Mouse (Mus musculus): ENCODE results near the gene Olfr267.

Gene Olfr267

DNA sequence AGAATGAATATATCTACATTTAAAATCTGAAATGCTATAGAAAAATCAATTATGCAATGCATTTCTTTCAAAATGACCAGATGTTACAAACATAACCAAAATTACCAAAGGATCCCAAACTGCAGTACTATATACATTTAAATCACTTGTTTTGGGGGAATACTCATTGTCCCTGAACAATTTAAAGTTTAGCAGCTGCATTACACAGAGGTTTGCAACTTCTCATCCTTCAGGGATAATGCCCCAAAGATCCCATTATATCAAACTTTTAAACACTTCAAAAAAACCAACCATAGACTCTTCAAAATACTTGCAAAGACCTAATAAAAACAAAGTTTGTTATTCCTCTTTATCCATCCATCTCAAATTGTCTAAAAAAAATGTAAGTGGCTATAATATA is at the start of gene Olfr267:
Gene Olfr267 (minus strand): TSS at position 101 of the 400 bp plus-strand sequence.
- in situ Hi-C loops (cut with MboI; ENCODE audit: low sequenced_read_pairs) = no loop called here

DNA sequence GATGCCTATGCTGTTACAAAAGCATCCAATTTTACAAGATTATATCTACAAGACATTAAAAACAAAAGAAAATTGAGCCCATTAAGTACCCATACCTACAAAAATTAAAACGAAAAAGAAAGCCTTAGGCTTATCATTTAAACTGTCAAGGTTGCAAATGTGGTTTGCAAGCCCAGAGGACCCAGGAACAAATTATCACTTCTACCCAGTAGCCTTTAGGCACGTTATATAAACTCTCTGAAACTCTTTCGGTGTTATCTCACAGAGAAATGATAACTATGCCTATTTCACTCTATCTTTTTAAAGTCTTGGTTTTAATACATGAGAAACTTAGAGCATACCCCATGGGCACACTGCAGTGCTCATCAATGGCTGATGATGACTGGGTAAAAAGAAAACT is 45.4 kb upstream of the Olfr267 start:
- in situ Hi-C loops (cut with MboI; ENCODE audit: low sequenced_read_pairs) = no loop called here

DNA sequence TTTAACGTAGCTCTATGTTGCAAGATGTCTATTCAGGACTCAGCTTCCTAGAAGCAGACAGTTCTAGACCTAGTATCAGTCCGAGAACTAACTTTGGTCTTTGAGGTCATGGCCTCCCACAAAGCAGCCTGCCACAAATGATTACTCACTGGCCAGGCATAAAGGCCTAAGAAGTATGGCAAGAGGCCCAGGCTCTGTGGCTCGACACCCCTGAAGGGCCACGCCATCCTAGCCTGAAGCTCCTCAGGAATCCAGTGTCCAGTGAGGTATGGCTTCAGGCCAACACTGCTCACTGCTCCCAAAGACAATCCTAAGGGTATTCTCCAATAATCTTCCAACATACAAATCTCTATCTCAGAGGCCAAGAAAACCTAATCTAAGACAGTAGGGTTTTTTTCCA is 38.4 kb upstream of the Olfr267 start:
- in situ Hi-C loops (cut with MboI; ENCODE audit: low sequenced_read_pairs) = no loop called here

DNA sequence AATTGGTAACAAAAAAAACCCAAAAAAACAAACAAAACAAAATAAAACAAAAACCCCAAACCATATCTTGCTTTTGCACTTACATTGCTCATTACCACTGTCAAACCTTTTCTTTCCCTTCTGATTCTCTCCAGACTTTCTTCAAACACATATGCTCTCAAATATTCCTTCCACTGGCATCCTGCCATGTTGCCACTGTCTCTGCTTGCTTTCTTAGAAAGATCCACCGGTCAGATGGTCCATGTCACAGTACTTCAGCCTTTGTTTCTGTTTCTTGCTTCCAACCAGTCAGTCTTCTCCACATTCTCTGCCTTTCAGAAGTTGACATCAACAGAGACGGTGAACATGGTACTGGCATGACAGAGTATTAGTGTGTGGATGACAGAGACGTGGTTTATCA is 857 bp downstream of the Olfr267 start:
- in situ Hi-C loops (cut with MboI; ENCODE audit: low sequenced_read_pairs) = no loop called here

DNA sequence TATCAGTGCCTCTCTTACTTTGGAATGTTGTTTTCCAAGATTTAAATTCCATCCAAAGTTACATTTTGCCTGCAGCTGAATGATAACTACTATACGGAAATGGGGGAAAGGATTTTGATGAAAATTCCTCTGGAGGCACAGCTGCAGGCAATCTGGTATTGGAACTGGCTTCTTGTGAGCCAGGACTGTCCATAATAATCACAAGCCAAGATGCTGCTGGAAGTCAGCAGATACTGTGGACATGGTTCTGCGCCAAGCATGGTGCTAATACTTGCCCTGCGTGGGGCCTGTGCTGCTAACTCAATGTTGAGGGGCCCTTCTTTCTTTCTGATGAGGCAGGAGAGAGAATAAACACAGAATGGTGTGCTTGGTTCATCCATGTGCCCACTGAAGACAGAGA is 24.1 kb downstream of the Olfr267 start:
- in situ Hi-C loops (cut with MboI; ENCODE audit: low sequenced_read_pairs) = no loop called here

DNA sequence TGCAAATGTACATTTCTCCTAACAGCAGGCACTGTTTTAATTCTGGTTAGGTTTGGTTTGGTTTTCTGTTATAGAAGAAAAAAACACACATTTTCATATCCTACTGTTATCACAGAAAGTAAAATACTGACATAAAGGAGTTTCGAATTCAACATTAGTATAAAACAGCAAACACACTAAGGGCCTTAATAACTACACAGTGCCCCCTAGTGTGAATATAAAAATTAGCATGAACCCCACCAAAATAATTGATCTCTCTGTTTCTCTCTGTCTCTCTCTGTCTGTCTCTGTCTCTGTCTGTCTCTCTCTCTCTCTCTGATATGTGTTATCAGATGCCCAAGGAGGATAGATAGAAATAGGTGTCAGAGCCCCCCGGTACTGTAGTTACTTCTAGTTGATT is 38.0 kb downstream of the Olfr267 start:
- in situ Hi-C loops (cut with MboI; ENCODE audit: low sequenced_read_pairs) = no loop called here

DNA sequence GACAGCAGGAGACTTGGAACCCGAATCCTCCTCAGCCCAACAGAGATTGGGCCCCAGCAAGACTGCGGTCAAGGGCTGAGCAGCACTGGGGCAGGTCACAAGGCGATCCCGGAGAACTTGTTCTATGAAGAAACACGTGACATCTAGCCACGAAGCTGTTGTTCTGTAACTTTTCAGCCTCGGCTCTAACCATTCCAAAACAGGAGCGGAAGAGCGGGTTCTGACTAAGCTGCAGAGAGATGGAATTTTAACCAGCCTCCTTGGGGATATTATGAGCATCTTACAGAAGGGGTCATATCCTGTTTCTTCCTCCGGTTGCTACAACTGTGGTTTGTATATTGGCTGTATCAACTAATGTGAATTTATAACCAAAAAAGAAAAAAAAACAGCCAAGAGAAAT is 38.4 kb downstream of the Olfr267 start:
- in situ Hi-C loops (cut with MboI; ENCODE audit: low sequenced_read_pairs) = no loop called here

DNA sequence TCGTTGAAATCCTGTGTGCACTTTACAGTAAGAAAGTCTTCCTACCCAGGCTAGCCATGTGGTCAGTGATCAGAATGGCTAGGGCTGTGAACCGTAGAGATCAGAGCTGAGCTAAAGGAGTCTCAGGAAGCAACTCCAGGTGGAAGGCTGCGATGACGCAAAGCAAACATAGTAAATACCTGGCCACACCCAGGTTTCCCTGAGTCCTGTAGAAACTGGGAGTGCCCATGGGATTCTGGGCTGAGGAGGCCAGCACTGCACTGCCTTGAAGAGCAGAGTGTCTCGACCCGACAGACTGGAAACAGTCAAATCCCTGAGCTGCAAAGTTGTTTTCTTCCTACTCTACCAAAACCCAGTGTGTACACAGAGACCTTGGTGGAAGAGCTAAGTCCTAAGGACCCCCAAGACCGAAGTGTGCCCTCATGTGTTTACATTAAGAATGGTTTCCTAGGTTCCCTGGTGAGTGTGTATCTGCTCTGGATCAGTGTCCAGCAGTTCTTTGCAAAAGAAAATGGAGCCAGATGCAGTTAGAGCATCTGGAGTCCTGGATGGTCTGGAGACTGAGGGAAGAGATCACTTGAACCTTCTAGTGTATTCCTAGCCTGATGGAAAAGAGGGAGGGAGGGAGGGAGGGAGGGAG is 41.8 kb downstream of the Olfr267 start:
- in situ Hi-C loops (cut with MboI; ENCODE audit: low sequenced_read_pairs) = no loop called here

DNA sequence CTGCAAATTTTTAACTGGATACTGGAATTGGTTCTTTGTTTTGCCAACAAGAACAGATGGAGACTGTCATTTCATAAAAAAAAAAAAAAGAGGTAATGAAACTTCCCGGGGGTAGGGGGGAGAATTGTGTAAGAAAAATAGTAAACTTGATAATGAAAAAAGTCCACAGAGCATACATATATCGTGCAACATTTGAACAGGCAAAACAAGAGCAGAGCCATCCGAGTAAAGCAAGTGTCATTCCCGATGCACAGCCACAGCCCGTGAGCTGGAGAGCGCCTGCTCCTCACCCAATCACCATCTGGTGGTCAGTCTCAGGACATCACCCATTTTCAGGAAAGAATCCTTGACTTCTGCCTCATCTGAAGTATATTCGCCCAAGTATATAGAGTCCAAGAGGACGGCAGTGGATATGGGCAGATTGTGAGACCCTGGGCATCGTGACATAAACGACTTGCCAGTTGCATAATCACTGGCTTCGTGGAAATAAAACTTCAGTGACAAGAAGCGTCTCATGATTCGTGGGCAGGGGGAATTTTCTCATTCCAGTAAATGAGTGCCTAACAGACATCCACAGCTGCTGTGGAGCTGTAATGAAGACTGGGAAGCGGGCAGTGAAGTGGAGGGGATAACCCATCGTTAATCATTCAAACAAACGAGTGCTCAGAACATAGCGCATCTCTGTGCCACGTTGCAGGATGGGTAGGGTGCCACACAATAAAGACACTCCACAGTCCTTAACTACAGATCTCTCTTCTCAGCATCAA is 50.5 kb downstream of the Olfr267 start:
- in situ Hi-C loops (cut with MboI; ENCODE audit: low sequenced_read_pairs) = no loop called here
